Mouse (Mus musculus) limb, embryonic 11.5 days (tissue): ENCODE data around the gene Smim27. TPM values are rescaled to one million over a fixed set of nuclear protein-coding genes. Genes with fewer than 3 reads are reported as not detected.

Experiments
- ATAC-seq: fragments of 200-750 bp; cut with Nextera tagmentation; 2 replicates; pipeline ENCODE4 v1.8.0; 2017; ENCODE audit warnings: low read depth; ENCODE audit not compliant: insufficient number of reproducible peaks, low FRiP score, low TSS enrichment
- DNase-seq: peaks from one replicate; pipeline ENCODE4 v3.0.0-alpha.2; 2015; ENCODE audit warnings: low spot score
- H3K27ac ChIP-seq: fragments of 300-500 bp; sonication (generic); replicated peaks from 2 replicates; pipeline ENCODE4 v1.5.1; 2014; ENCODE audit warnings: low read depth, mild to moderate bottlenecking, low read length
- H3K27me3 ChIP-seq: fragments of 300-500 bp; sonication (generic); 2 replicates; pipeline ENCODE4 v1.6.1; 2014; ENCODE audit warnings: mild to moderate bottlenecking, low read length, mixed read lengths; ENCODE audit not compliant: control insufficient read depth, insufficient read depth
- H3K36me3 ChIP-seq: fragments of 300-500 bp; sonication (generic); 2 replicates; pipeline ENCODE4 v1.6.1; 2014; ENCODE audit warnings: mild to moderate bottlenecking, low read length, moderate library complexity, mixed read lengths; ENCODE audit not compliant: control insufficient read depth, insufficient read depth
- H3K4me1 ChIP-seq: fragments of 300-500 bp; sonication (generic); 2 replicates; pipeline ENCODE4 v1.6.1; 2014; ENCODE audit warnings: low read length, mixed read lengths; ENCODE audit not compliant: control insufficient read depth, insufficient read depth
- H3K4me2 ChIP-seq: fragments of 300-500 bp; sonication (generic); 2 replicates; pipeline ENCODE4 v1.6.1; 2014; ENCODE audit warnings: low read depth, mild to moderate bottlenecking, moderate library complexity; ENCODE audit not compliant: severe bottlenecking
- H3K4me3 ChIP-seq: fragments of 300-500 bp; sonication (generic); 2 replicates; pipeline ENCODE4 v1.5.1; 2014; ENCODE audit warnings: low read depth, low read length
- H3K9ac ChIP-seq: fragments of 300-500 bp; sonication (generic); 2 replicates; pipeline ENCODE4 v1.6.1; 2014; ENCODE audit warnings: mild to moderate bottlenecking, low read length
- H3K9me3 ChIP-seq: fragments of 300-500 bp; sonication (generic); 2 replicates; pipeline ENCODE4 v1.6.1; 2016; ENCODE audit warnings: low read length; ENCODE audit not compliant: control insufficient read depth
- WGBS: fragments of 180-500 bp; shearing (Covaris S2); extraction: QIAGEN DNeasy Blood & Tissue Kit; methylation state at CpG from one replicate; pipeline ENCODE4 v1.1.7; 2014; 5-methylcytosine and 5-hydroxymethylcytosine counted together
- polyA plus RNA-seq: library from polyadenylated mRNA; unstranded; fragments of >200 nt; fragmentation: Nextera tagmentation; extraction: Ambion mirVana; gene quantifications from 2 replicates; pipeline ENCODE4 v1.2.1, GENCODE M21; 2014

The Smim27 gene
- 24.7 and 25.4 TPM in 2 replicates for polyA plus RNA-seq

- DNase-seq (peak; percentile 96), ATAC-seq (peak; percentile 96)
- Histone ChIP-seq H3K4me2 (peak within 1 kb of the TSS; percentile 74), H3K4me3 (peak within 1 kb of the TSS; percentile 79), H3K27me3 (no peaks in the 10 kb centered on the region), H3K27ac (peak within 1 kb of the TSS; percentile 93), H3K4me1 (peaks cover 2% of the 10 kb centered on the region; the same call in 1 of the 2 replicates), H3K9me3 (no peaks in the 10 kb centered on the region), H3K36me3 (peaks cover 3% of the 10 kb centered on the region; the same call in 1 of the 2 replicates), H3K9ac (peak within 1 kb of the TSS; percentile 91)
- WGBS: under 1% methylated on average over 38 of the region's 38 CpGs
Observed at GRCm38 (mm10) chr4:40269430-40270032, at the start of gene Smim27, which contains the start of gene Topors. TSS of gene Smim27 (plus strand) at chr4:40269579. TSS of gene Topors (minus strand) at chr4:40269850.

- H3K27ac ChIP-seq: no peak overlapping the region
- H3K27me3 ChIP-seq: 0 out of 2 replicates have a peak, but pooled peaks cover 2% of the 10 kb centered on the region
- no peak overlapping the region for H3K9ac ChIP-seq
- no peak for ATAC-seq
- no peaks in the 10 kb centered on the region for H3K9me3 ChIP-seq
- no peaks in the 10 kb centered on the region for H3K36me3 ChIP-seq
- no peak overlapping the region for H3K4me3 ChIP-seq
- DNase-seq: peak; percentile 24
- WGBS: 15% methylated on average over 12 of the region's 12 CpGs
- H3K4me1 ChIP-seq: no peaks in the 10 kb centered on the region
- H3K4me2 ChIP-seq: no peak overlapping the region
Observed at GRCm38 (mm10) chr4:40220437-40220836, 48.9 kb upstream of the Smim27 start.

GRCm38 (mm10) chr4:40221004-40221760, 48.2 kb upstream of the Smim27 start:
- Histone ChIP-seq H3K27me3 (0 out of 2 replicates have a peak, but pooled peaks cover 2% of the 10 kb centered on the region), H3K9ac (no peak overlapping the region), H3K9me3 (no peaks in the 10 kb centered on the region), H3K4me1 (no peaks in the 10 kb centered on the region), H3K36me3 (no peaks in the 10 kb centered on the region), H3K27ac (no peak overlapping the region), H3K4me3 (no peak overlapping the region), H3K4me2 (no peak overlapping the region)
- DNase-seq (no peak), ATAC-seq (no peak)
- 28% methylated on average over 14 of the region's 14 CpGs for WGBS

GRCm38 (mm10) chr4:40221876-40222585, 47.3 kb upstream of the Smim27 start:
- H3K27me3 ChIP-seq: 0 out of 2 replicates have a peak, but pooled peaks cover 2% of the 10 kb centered on the region
- 52% methylated on average over 21 of the region's 21 CpGs for WGBS

GRCm38 (mm10) chr4:40226095-40226494, 43.3 kb upstream of the Smim27 start:
- ATAC-seq (no peak), DNase-seq (no peak)
- 0 out of 2 replicates have a peak, but pooled peaks cover 1% of the 10 kb centered on the region for H3K27me3 ChIP-seq
- no peaks in the 10 kb centered on the region for H3K36me3 ChIP-seq
- no peak overlapping the region for H3K4me3 ChIP-seq
- no peak overlapping the region for H3K9ac ChIP-seq
- H3K4me2 ChIP-seq: no peak overlapping the region
- no peaks in the 10 kb centered on the region for H3K4me1 ChIP-seq
- 80% methylated on average over 5 of the region's 5 CpGs for WGBS
- H3K9me3 ChIP-seq: no peaks in the 10 kb centered on the region
- no peak overlapping the region for H3K27ac ChIP-seq

More at GRCm38 (mm10) chr4:40221876-40222585, 47.3 kb upstream of the Smim27 start:
- no peaks in the 10 kb centered on the region for H3K36me3 ChIP-seq
- no peak for ATAC-seq
- no peak overlapping the region for H3K9ac ChIP-seq
- H3K4me1 ChIP-seq: no peaks in the 10 kb centered on the region
- no peaks in the 10 kb centered on the region for H3K9me3 ChIP-seq
- H3K27ac ChIP-seq: no peak overlapping the region
- no peak overlapping the region for H3K4me3 ChIP-seq
- no peak overlapping the region for H3K4me2 ChIP-seq
- no peak for DNase-seq

- ATAC-seq: no peak
- Histone ChIP-seq H3K27ac (no peak overlapping the region), H3K4me1 (no peaks in the 10 kb centered on the region), H3K36me3 (no peaks in the 10 kb centered on the region), H3K4me3 (no peak overlapping the region), H3K27me3 (no peaks in the 10 kb centered on the region), H3K9me3 (no peaks in the 10 kb centered on the region), H3K9ac (no peak overlapping the region), H3K4me2 (no peak overlapping the region)
- 89% methylated on average over 11 of the region's 11 CpGs for WGBS
- no peak for DNase-seq
Observed at GRCm38 (mm10) chr4:40227131-40227530, 42.2 kb upstream of the Smim27 start.

- DNase-seq: no peak
- H3K4me1 ChIP-seq: no peaks in the 10 kb centered on the region
- no peak overlapping the region for H3K4me2 ChIP-seq
- no peak overlapping the region for H3K4me3 ChIP-seq
- H3K27ac ChIP-seq: no peak overlapping the region
- no peak for ATAC-seq
- H3K36me3 ChIP-seq: no peaks in the 10 kb centered on the region
- no peak overlapping the region for H3K9ac ChIP-seq
- no peaks in the 10 kb centered on the region for H3K27me3 ChIP-seq
- no peaks in the 10 kb centered on the region for H3K9me3 ChIP-seq
- WGBS: 88% methylated on average over 7 of the region's 7 CpGs
Observed at GRCm38 (mm10) chr4:40227886-40228285, 41.5 kb upstream of the Smim27 start.

- Histone ChIP-seq H3K4me3 (no peak overlapping the region), H3K36me3 (no peaks in the 10 kb centered on the region), H3K27ac (no peak overlapping the region), H3K4me1 (no peaks in the 10 kb centered on the region), H3K4me2 (no peak overlapping the region), H3K9ac (no peak overlapping the region), H3K27me3 (no peaks in the 10 kb centered on the region), H3K9me3 (no peaks in the 10 kb centered on the region)
- no peak for DNase-seq
- ATAC-seq: no peak
- WGBS: 94% methylated on average over 6 of the region's 6 CpGs
Observed at GRCm38 (mm10) chr4:40229723-40230122, 39.7 kb upstream of the Smim27 start.
